Mouse (Mus musculus): ENCODE data around the gene Fbn1. TPM values are rescaled to one million over a fixed set of nuclear protein-coding genes. Genes with fewer than 3 reads are reported as not detected.

Gene Fbn1
- total and polyA plus RNA-seq, 3 experiments: 0.04 to 0.17 (median 0.09) TPM

DNA sequence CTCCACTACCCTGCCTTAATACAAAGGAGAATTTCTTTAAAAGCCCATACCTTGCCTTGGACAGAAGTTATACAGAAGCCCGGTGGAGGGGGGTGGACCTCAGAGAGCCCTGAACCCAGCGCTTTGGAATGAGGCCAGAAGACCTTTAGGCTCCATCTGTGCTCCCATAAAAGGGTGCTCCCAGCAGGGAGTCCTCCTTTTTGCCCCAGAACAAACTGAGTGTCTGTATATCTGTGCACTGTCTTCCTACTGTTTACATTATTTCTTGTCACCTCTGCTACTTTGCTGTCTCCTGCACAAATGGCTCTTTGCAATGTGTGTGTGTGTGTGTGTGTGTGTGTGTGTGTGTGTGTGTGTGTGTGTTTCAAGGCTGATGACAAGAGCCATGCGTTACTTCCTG lies 48.7 kb downstream of the Fbn1 start:
- dilution Hi-C loops (cut with MboI; ENCODE audit: extremely low pct_ligation_motif_present, extremely low pct_unique_long_range_greater_than_20kb, low sequenced_read_pairs) (no loop called here), in situ Hi-C loops (cut with MboI; ENCODE audit: low pct_ligation_motif_present, low pct_unique_long_range_greater_than_20kb, low sequenced_read_pairs) (no loop called here)
- no peak for DNase-seq (ENCODE audit: extremely low read depth)
- TF ChIP-seq ZKSCAN1 (IDR thresholded peaks at IDR 0.05; ENCODE audit: borderline replicate concordance, low read depth, low read length) (no peak), EP300 (IDR thresholded peaks at IDR 0.05; ENCODE audit: low read length) (no peak), GABPA (IDR thresholded peaks at IDR 0.05; ENCODE audit: insufficient replicate concordance, low read depth, low read length) (no peak), SMC3 (IDR thresholded peaks at IDR 0.05; ENCODE audit: low read depth, low read length) (no peak), JUN (IDR thresholded peaks at IDR 0.05; ENCODE audit: insufficient read depth, low read depth, low read length) (no peak), ZNF384 (IDR thresholded peaks at IDR 0.05; ENCODE audit: low read depth, low read length) (no peak), RAD21 (IDR thresholded peaks at IDR 0.05; ENCODE audit: low read depth, low read length) (no peak), IRF4 (IDR thresholded peaks at IDR 0.05; ENCODE audit: low read depth, low read length) (no peak), JUND (conservative IDR thresholded peaks at IDR 0.05; ENCODE audit: low read depth, low read length) (no peak), CHD1 (IDR thresholded peaks at IDR 0.05; ENCODE audit: low read depth, low read length) (no peak), PAX5 (IDR thresholded peaks at IDR 0.05; ENCODE audit: low read length) (no peak), MYC (IDR thresholded peaks at IDR 0.05; ENCODE audit: low read depth, low read length) (no peak), ZMIZ1 (IDR thresholded peaks at IDR 0.05; ENCODE audit: low read depth, low read length) (no peak), USF2 (conservative IDR thresholded peaks at IDR 0.05; ENCODE audit: low read depth, low read length) (no peak), KAT2A (IDR thresholded peaks at IDR 0.05; ENCODE audit: insufficient replicate concordance, low read length) (no peak), E2F4 (IDR thresholded peaks at IDR 0.05; ENCODE audit: insufficient replicate concordance, low read depth, low read length) (no peak)
- no peaks in the 10 kb centered on the region for H3K4me1 ChIP-seq (ENCODE audit: control insufficient read depth in 1 of 2, insufficient read depth in 2 of 2)
- H3K4me2 ChIP-seq (ENCODE audit: insufficient read depth, low read depth, poor library complexity, severe bottlenecking): no peak overlapping the region
- no peak overlapping the region for H3K9ac ChIP-seq (ENCODE audit: insufficient read depth, low read depth)
- H3K27me3 ChIP-seq (replicated peaks): no peaks in the 10 kb centered on the region
- H3K4me3 ChIP-seq (replicated peaks in 1 of 3; ENCODE audit: low read depth in 2 of 3, low read length in 2 of 3, poor library complexity in 1 of 3): no peak overlapping the region
- H3K36me3 ChIP-seq (replicated peaks in 1 of 2; ENCODE audit: control insufficient read depth in 1 of 2, insufficient read depth in 1 of 2, low read length in 1 of 2): no peaks in the 10 kb centered on the region
- no peaks in the 10 kb centered on the region for H3K79me2 ChIP-seq (replicated peaks; ENCODE audit: control insufficient read depth, extremely low read depth, insufficient read depth, poor library complexity, severe bottlenecking)
- H3K9me3 ChIP-seq (replicated peaks; ENCODE audit: low read length): no peaks in the 10 kb centered on the region
- H3K27ac ChIP-seq (ENCODE audit: insufficient read depth, low read depth): no peak overlapping the region

DNA sequence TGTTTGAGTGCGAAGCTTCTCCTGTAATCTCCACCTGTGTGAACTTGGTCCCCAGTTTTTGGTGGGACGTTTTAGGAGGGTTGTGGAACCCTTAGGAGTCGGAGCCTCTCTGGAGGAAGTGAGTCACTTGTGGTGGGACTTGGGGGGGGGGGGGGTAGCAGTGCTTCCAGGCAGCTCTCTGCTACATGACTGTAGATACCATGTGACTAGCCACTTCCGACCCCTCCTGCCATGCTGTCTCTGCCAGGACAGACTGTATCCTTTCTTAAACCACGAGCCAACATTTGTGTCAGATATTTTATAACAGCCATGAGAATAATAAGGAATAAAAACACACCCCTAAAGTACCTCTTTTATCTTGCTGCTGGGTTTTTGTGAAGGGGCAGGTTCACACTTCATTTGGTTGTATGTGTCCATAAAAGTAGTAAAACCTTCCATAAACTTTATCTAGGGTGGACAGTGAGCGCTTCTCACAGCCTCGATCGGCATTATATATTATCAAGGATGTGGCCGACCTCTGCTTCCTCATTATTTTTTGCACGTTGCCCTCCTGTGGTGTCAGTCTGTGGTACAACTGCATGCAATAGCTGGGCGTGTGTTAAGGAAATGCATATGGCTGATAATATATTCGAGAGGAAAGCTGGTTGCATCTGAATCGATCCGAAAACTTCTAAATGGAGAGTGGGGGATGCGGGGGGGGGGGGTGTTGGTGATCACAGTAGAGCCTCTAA lies 51.6 kb downstream of the Fbn1 start:
- no peaks in the 10 kb centered on the region for H3K36me3 ChIP-seq (replicated peaks in 1 of 2; ENCODE audit: control insufficient read depth in 1 of 2, insufficient read depth in 1 of 2, low read length in 1 of 2)
- dilution Hi-C loops (cut with MboI; ENCODE audit: extremely low pct_ligation_motif_present, extremely low pct_unique_long_range_greater_than_20kb, low sequenced_read_pairs) (no loop called here), in situ Hi-C loops (cut with MboI; ENCODE audit: low pct_ligation_motif_present, low pct_unique_long_range_greater_than_20kb, low sequenced_read_pairs) (no loop called here)
- H3K4me2 ChIP-seq (ENCODE audit: insufficient read depth, low read depth, poor library complexity, severe bottlenecking): no peak overlapping the region
- no peaks in the 10 kb centered on the region for H3K79me2 ChIP-seq (replicated peaks; ENCODE audit: control insufficient read depth, extremely low read depth, insufficient read depth, poor library complexity, severe bottlenecking)
- H3K9me3 ChIP-seq (replicated peaks; ENCODE audit: low read length): no peaks in the 10 kb centered on the region
- no peak for TF ChIP-seq HCFC1 (IDR thresholded peaks at IDR 0.05; ENCODE audit: low read depth, low read length)
- no peak for TF ChIP-seq RCOR1 (conservative IDR thresholded peaks at IDR 0.05; ENCODE audit: low read depth, low read length)
- TF ChIP-seq POLR2AphosphoS2 (IDR thresholded peaks at IDR 0.05; ENCODE audit: low read depth, low read length): no peak
- no peak for TF ChIP-seq ZKSCAN1 (IDR thresholded peaks at IDR 0.05; ENCODE audit: borderline replicate concordance, low read depth, low read length)
- no peak for TF ChIP-seq EP300 (IDR thresholded peaks at IDR 0.05; ENCODE audit: low read length)
- TF ChIP-seq MXI1 (IDR thresholded peaks at IDR 0.05; ENCODE audit: low read depth, low read length): no peak
- TF ChIP-seq CHD2 (IDR thresholded peaks at IDR 0.05; ENCODE audit: low read length): no peak
- no peak overlapping the region for H3K27ac ChIP-seq (ENCODE audit: insufficient read depth, low read depth)
- no peaks in the 10 kb centered on the region for H3K27me3 ChIP-seq (replicated peaks)
- no peak for DNase-seq (ENCODE audit: extremely low read depth)
- no peak overlapping the region for H3K9ac ChIP-seq (ENCODE audit: insufficient read depth, low read depth)
- H3K4me3 ChIP-seq (replicated peaks in 1 of 3; ENCODE audit: low read depth in 2 of 3, low read length in 2 of 3, poor library complexity in 1 of 3): no peak overlapping the region
- H3K4me1 ChIP-seq (ENCODE audit: control insufficient read depth in 1 of 2, insufficient read depth in 2 of 2): no peaks in the 10 kb centered on the region
